Mouse (Mus musculus): ENCODE measurements around the gene Runx1.

Runx1 gene

GRCm38 (mm10) chr16:92747062-92747461, 78.9 kb downstream of the Runx1 start:
- no peak for DNase-seq (ENCODE audit: low read depth, low spot score)

- DNase-seq (ENCODE audit: low read depth, low spot score): no peak
These were observed 80.7 kb downstream of the Runx1 start for GRCm38 (mm10) chr16:92745239-92745638.

- no peak for DNase-seq (ENCODE audit: low read depth, low spot score)
These were observed 81.7 kb downstream of the Runx1 start for GRCm38 (mm10) chr16:92744172-92744777.

- no peak for DNase-seq (ENCODE audit: low read depth, low spot score)
These were observed 82.2 kb downstream of the Runx1 start for GRCm38 (mm10) chr16:92743755-92744154.

- no peak for DNase-seq (ENCODE audit: low read depth, low spot score)
These were observed 84.6 kb downstream of the Runx1 start for GRCm38 (mm10) chr16:92741342-92741741.

GRCm38 (mm10) chr16:92740541-92740940, 85.4 kb downstream of the Runx1 start:
- no peak for DNase-seq (ENCODE audit: low read depth, low spot score)

GRCm38 (mm10) chr16:92739997-92740396, 86.0 kb downstream of the Runx1 start:
- no peak for DNase-seq (ENCODE audit: low read depth, low spot score)

- no peak for DNase-seq (ENCODE audit: low read depth, low spot score)
These were observed 86.7 kb downstream of the Runx1 start for GRCm38 (mm10) chr16:92739071-92739793.

GRCm38 (mm10) chr16:92738476-92739010, 87.4 kb downstream of the Runx1 start:
- no peak for DNase-seq (ENCODE audit: low read depth, low spot score)

GRCm38 (mm10) chr16:92726870-92727269, 99.1 kb downstream of the Runx1 start:
- no peak for DNase-seq (ENCODE audit: low read depth, low spot score)

- DNase-seq (ENCODE audit: low read depth, low spot score): no peak
These were observed 101.4 kb downstream of the Runx1 start for GRCm38 (mm10) chr16:92724526-92724925.

- DNase-seq (ENCODE audit: low read depth, low spot score): no peak
These were observed 105.3 kb downstream of the Runx1 start for GRCm38 (mm10) chr16:92720678-92721077.

GRCm38 (mm10) chr16:92719725-92720124, 106.2 kb downstream of the Runx1 start:
- no peak for DNase-seq (ENCODE audit: low read depth, low spot score)

- no peak for DNase-seq (ENCODE audit: low read depth, low spot score)
These were observed 110.1 kb downstream of the Runx1 start for GRCm38 (mm10) chr16:92715599-92716483.

GRCm38 (mm10) chr16:92710161-92710560, 115.8 kb downstream of the Runx1 start:
- no peak for DNase-seq (ENCODE audit: low read depth, low spot score)

- DNase-seq (ENCODE audit: low read depth, low spot score): peak; percentile 45
These were observed 117.2 kb downstream of the Runx1 start for GRCm38 (mm10) chr16:92708718-92709117.

GRCm38 (mm10) chr16:92707712-92708111, 118.2 kb downstream of the Runx1 start:
- no peak for DNase-seq (ENCODE audit: low read depth, low spot score)

GRCm38 (mm10) chr16:92707146-92707545, 118.8 kb downstream of the Runx1 start:
- DNase-seq (ENCODE audit: low read depth, low spot score): no peak

- DNase-seq (ENCODE audit: low read depth, low spot score): no peak
These were observed 120.1 kb downstream of the Runx1 start for GRCm38 (mm10) chr16:92705564-92706458.

- no peak for DNase-seq (ENCODE audit: low read depth, low spot score)
These were observed 122.1 kb downstream of the Runx1 start for GRCm38 (mm10) chr16:92703850-92704249.

Measured in R1 (cell line).